Mouse (Mus musculus) spleen, postnatal 4 days (tissue): Measurements from ENCODE around the gene Anp32a.
A peak's percentile ranks its signal among the peaks of the same experiment; 100 is the strongest.

Source experiments
- DNase-seq, 2 experiments: peaks; one replicate each; pipeline ENCODE4 v3.0.0; 2022; ENCODE audit warnings: low spot score in 2 of 2

Gene Anp32a

DNA sequence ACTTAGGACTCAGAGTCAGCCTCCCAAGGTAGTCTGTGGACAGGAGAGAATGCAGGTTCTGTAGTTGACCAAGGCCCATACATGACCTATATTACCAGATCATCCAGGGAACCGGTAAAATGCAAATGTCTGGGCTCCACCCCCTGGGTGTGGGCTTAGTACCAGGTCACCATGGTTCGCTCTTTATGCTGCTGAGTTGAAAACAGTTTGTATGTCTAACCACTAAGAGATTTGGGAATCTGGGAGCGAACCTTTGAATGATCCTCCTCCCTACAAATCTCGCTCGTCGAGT is 5.2 kb downstream of the Anp32a start:
- no peak for DNase-seq

- no peak for DNase-seq
These were observed 6.1 kb downstream of the Anp32a start for GRCm38 (mm10) chr9:62347201-62347600.

- DNase-seq = no peak
These were observed 7.0 kb downstream of the Anp32a start for GRCm38 (mm10) chr9:62348050-62348449.

- DNase-seq = no peak
These were observed 7.4 kb downstream of the Anp32a start for GRCm38 (mm10) chr9:62348467-62348985.

DNA sequence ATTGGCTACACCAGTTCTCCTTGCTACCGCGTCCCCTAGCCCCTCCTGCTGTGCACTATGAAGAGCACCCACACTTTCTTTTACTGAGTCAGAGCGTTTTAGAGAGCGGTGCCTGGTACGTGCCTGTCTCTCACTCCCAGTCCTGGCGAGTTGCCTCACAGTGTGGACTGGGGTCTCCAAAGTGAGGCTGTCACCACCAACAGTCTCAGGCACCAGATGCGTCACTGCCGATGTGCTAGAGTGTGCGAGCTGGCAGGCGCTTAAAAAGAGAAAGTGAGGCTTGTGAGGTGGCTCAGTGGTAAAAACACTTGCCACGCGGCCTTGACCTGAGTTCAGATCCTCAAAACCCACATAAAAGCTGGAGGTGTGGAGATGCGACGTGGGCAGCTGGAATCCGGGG is 8.2 kb downstream of the Anp32a start:
- DNase-seq = no peak

GRCm38 (mm10) chr9:62350721-62351120 is 9.6 kb downstream of the Anp32a start:
- no peak for DNase-seq

DNA sequence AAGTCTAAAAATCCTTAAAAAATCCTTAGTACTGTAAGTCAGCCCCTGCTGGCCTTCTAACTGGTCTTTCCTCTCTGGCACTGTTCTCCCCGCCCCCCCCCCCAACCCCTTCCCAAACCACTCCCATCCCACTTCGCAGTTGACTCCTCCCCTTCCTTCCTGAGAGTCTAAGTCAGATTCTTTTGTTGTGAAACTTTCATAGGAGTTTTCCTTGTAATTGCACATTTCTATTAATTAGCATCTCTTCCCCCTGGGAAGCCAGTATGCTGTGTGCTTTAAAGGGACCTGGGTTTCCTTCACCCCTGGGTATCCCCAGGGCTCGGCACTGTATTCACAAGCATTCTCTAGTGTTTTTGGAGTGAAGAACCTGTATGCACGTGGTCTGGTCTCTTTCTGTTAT is 10.1 kb downstream of the Anp32a start:
- DNase-seq = no peak

- peak in 1 of 2 experiments; percentile 61 for DNase-seq
These were observed 12.7 kb downstream of the Anp32a start for GRCm38 (mm10) chr9:62353784-62354183.

GRCm38 (mm10) chr9:62354838-62355719 is 14.0 kb downstream of the Anp32a start:
- DNase-seq = no peak

DNA sequence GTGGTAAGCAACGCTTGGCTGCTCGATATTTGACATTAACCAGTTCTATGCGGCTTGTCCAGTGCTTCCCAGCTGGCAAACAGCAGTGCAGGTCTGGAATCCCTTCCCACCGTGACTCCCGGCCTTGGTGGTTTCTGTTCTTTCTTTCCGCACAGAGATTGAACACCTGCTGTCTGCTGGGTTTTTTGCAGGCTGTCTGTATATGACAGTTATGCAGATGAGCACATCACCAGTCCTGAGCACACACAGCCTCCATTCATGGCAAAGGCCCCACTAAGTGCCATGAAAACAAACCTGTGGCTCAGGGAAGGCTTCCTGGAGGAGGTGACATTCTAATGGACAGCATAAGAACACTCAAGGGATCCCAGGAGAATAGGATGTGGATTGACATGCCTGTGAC is 14.7 kb downstream of the Anp32a start:
- no peak for DNase-seq

DNA sequence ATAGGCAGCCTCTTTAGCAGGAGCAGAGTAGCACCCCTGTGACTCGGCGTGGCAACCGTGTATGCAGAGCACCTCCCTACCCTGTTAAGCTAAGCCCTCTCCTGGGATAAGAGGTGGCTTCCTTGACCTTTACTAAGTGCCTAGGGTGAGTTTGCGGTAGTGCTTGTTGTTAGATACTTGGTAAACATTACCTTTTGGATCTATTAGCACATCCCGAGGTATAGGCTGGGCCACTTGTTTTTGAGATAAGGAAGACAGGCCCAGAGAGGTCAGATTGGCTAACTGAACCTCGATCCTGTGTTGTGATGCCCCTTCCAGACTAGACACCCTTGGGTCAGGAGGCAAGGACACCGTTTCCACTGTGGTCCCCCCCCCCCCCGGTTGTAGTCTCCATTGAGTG is 16.5 kb downstream of the Anp32a start:
- no peak for DNase-seq

DNA sequence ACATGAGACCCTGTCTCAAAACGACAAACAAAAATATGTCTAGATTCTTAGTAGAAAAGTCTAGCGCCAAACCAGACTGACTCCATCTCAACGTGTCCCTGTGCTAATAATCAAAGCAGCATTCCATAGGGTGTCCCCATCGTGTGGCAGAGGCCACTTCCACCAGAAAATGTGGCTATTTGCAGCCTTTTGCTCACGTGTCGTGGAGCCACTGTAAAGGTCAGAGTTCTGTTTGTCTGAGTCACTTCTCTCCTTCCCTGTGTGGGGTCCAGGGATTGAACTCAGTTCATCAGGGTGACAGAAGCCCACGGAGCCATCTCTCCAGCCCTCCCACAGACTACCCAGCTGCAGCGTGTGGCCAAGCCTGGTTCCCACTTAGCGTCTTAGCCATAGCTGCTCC is 17.8 kb downstream of the Anp32a start:
- no peak for DNase-seq

DNA sequence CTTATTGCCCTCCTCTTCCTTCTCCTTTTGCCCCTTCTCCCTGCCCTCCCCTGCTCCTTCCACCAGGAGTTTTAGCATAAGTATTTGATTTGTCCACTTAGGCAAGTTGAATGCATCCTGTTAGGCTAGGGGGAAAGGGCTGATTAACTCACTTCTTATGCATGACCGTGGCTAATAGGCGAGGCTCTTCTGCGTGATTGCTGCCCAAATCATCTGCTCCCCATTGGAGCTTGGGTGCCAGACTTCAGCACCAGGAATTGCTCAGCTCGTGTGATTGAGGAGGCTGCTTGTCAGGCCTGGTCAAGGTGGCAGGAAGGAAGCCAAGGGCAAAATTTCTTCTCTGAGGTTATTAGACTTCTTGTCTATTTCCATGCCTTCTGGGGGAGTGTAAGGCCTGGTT is 19.8 kb downstream of the Anp32a start:
- DNase-seq = no peak

- no peak for DNase-seq
These were observed 21.8 kb downstream of the Anp32a start for GRCm38 (mm10) chr9:62362835-62363385.

- DNase-seq = peak; percentile 81 to 90
These were observed 22.5 kb downstream of the Anp32a start for GRCm38 (mm10) chr9:62363619-62364018.

- DNase-seq = no peak
These were observed 23.1 kb downstream of the Anp32a start for GRCm38 (mm10) chr9:62364216-62364615.

GRCm38 (mm10) chr9:62364831-62365230 is 23.7 kb downstream of the Anp32a start:
- no peak for DNase-seq

DNA sequence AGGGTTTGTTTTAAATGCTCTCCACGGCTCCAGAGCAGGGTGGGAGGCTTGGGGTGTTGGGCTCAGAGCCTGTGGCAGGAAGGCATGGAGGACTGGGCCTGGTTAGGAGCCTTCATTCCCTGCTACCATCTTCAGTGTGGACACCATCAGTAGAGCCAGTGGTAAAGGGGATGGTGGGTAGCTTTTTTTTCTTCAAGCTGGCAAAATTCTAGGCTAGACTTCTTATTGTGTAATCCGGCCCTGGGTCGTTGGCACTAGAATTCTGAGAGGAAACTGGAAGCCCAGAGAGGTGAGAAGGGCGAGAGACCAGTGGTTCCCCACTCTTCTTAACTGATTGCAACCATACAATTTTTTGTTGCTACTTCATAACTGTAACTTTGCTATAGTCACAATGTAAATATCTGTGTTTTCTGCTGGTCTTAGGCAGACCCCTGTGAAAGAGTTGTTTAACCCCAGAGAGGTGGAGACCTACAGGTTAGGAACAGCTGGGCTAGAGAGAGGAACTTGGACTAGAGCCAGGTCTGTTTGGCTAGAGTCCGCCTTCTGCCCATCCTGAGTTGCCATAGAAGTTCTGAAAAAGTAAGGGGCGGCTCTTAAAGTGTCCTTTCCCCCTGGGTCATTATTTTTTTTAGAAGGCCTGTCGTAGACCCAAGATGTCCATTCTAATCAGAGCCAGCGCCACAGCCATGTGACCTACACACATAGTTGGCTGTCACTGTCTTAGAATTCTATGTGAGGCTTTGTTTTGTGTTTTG is 24.4 kb downstream of the Anp32a start:
- no peak for DNase-seq

GRCm38 (mm10) chr9:62366478-62367458 is 25.7 kb downstream of the Anp32a start:
- DNase-seq = no peak

- DNase-seq = no peak
These were observed 26.5 kb downstream of the Anp32a start for GRCm38 (mm10) chr9:62367510-62368071.

DNA sequence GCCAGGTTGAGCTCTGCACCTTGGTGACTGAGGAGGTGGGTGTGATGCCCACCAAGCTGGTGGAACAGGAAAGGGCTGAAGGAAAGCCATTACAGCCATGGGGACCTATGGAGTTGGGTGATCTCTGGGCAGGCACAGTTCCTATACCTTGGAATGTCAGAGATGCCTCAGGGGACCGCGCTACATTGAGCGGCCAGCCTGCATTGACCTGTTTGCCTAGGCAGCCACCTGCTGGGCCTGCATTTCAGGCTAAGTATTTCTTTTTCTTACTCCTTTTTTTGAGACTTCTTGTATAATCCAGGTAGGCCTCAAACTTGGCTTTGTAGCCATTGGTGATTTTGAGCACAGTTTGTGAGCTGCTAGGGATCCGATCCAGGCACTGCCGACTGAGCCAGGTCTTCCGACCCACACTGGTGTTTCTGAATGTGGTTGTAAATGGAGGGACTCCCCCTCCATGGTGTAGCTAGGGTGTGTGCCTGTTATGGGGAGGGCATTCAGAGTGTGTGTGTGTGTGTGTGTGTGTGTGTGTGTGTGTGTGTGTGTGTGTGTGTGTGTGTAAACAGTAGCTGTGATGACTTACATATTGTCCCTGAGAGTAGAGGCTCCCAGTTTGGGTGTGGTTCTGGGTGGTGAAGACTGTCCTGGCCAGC is 27.3 kb downstream of the Anp32a start:
- DNase-seq = no peak
